Mouse (Mus musculus): Measurements from ENCODE around the gene Chp1.
"Not testable (repeated sequence)": the region's sequence is repeated elsewhere in the genome, so short reads cannot be mapped to it uniquely, and the experiment has no call there.

Gene Chp1

DNA sequence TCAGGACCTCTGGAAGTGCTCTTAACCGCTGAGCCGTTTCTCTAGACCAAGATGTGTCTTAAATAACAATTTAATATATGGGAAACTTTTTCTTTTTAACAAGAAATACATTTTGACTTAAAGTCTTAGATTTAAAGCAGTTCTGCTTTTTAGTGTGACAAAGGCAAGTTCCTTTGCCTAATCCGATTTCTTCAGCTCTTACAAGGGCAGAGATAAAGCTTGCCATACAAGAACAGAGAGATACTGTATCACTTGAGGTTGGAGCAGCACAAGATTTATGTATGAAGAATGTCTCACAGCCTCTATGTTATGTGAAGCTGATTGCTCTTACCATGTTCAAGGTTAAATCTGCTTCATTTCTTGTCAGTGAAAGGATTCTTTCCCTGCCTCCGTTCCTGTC lies 17.8 kb downstream of the Chp1 start:
- no peak for DNase-seq (ENCODE audit: low spot score)

- no peak for DNase-seq (ENCODE audit: low spot score)
These were observed 18.8 kb downstream of the Chp1 start for GRCm38 (mm10) chr2:119566182-119566855.

- DNase-seq (ENCODE audit: low spot score) = no peak
These were observed 25.0 kb downstream of the Chp1 start for GRCm38 (mm10) chr2:119572471-119572870.

- no peak for DNase-seq (ENCODE audit: low spot score)
These were observed 34.1 kb downstream of the Chp1 start for GRCm38 (mm10) chr2:119581571-119581970.

DNA sequence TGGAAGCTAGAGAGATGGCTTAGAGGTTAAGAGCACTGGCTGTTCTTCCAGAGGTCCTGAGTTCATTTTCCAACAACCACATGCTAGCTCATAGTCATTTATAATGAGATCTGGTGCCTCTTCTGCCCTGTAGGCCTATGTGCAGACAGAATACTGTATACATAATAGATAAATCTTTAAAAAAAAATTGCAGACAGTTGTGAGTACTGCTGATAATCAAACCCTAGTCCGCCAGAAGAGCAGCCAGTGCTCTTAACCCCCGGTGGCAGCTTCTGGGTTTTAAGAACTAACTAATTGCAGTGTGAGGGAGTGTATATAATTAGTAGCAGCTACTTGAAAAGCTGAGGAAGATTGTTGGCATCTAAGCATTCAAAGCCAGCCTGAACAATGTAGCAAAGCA lies 35.9 kb downstream of the Chp1 start:
- DNase-seq (ENCODE audit: low spot score) = no peak

DNA sequence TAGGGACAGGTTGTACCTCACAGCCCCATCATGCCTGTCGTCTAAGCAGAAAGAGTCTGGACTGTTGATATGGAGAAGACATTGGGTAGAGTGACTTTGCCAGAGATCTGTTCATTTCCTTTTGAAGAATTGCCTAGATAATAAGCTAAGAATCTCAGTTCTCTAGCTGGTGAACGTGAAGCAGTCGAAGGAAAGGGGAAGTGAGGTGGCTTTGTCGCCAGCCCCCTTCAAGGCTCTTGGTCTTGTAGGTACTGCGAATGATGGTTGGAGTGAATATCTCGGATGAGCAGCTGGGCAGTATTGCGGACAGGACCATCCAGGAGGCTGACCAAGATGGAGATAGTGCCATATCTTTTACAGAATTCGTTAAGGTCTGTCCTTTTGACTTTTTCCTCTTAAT lies 36.8 kb downstream of the Chp1 start:
- DNase-seq (ENCODE audit: low spot score) = no peak

DNA sequence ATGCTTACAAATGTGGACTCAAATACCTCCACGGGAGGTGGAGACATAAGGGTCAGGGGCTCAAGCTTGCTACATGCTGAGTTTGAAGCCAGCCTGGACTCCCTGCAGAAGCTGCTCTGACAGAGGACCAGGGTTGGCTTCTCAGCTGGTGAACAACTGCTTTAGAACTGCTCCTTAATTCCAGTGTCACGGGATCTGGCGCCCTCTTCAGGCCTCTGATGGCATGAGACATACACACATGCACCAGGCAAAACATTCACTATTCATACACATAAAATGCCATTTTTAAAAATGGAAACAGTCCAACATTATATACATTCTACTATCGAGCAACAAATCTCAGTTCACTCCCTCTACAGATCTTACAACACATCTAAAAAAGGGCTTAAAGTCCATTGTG lies 39.9 kb downstream of the Chp1 start:
- DNase-seq (ENCODE audit: low spot score) = peak; percentile 30

GRCm38 (mm10) chr2:119591247-119591646 lies 43.8 kb downstream of the Chp1 start:
- no peak for DNase-seq (ENCODE audit: low spot score)

DNA sequence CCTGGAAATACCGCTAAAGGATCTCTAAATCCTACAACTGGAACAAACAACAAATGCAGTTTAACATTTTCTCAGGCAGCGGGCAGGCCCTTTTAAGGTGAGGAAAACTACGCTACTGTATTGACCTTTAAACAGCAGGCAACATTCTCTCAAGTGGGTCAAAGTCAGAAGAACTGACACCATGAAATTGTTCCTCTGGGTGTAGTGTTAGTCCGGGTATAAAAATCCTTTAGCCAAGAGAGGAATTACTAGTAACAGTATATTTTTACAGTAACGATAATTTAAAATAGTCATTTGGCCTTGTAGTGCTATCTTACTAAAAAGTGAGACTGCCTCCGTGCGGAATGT lies 46.2 kb downstream of the Chp1 start:
- no peak for DNase-seq (ENCODE audit: low spot score)

GRCm38 (mm10) chr2:119594113-119594981 lies 46.9 kb downstream of the Chp1 start:
- peak; percentile 98 for DNase-seq (ENCODE audit: low spot score)

- DNase-seq (ENCODE audit: low spot score) = no peak
These were observed 47.8 kb downstream of the Chp1 start for GRCm38 (mm10) chr2:119595308-119595707.

DNA sequence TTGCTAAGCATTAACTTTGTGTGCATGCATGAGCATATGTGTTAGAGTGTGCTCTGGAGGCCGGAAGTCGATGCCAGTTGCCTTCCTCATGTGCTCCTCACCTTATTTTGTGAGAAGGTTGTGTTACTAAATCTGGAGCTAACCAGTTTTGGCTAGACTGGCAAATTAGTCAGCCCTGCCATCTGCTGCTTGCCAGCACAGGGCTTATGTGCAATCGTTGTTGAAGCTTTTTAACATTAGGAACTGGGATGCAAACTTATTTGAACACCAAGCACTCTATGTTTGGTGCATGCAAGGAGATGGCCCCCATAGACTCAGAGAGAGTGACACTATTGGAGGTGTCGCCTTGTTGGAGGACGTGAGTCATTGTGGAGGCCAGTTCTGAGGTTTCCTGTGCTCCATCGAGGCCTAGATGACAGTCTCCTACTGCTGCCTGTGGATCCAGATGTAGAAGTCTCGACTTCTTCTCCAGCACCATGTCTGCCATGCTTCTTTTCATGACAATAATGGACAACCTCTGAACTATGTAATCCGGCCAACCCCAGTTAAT lies 49.4 kb downstream of the Chp1 start:
- DNase-seq (ENCODE audit: low spot score) = peak; percentile 16

- DNase-seq (ENCODE audit: low spot score) = no peak
These were observed 53.5 kb downstream of the Chp1 start for GRCm38 (mm10) chr2:119601027-119601426.

DNA sequence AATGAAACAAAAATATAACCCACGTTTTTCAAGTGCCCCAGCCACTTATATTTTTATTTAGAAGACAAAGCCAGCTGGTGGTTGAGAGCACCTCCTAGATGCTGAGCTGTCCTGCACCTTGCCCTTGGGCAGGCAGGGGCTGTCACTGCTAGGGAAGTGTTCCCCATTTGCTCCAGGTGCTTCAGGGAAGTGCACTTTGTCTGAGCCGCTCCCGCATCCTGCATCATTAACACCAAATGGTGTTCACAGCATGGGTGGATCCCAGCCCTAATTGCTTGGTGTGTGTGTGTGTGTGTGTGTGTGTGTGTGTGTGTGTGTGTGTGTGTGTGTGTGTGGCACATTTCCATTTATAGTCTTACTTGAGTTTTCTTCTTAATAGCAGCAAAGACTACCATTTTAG lies 54.1 kb downstream of the Chp1 start:
- not testable (repeated sequence) for DNase-seq (ENCODE audit: low spot score)

GRCm38 (mm10) chr2:119602488-119602887 lies 55.0 kb downstream of the Chp1 start:
- DNase-seq (ENCODE audit: low spot score) = no peak

- no peak for DNase-seq (ENCODE audit: low spot score)
These were observed 56.4 kb downstream of the Chp1 start for GRCm38 (mm10) chr2:119603909-119604308.

DNA sequence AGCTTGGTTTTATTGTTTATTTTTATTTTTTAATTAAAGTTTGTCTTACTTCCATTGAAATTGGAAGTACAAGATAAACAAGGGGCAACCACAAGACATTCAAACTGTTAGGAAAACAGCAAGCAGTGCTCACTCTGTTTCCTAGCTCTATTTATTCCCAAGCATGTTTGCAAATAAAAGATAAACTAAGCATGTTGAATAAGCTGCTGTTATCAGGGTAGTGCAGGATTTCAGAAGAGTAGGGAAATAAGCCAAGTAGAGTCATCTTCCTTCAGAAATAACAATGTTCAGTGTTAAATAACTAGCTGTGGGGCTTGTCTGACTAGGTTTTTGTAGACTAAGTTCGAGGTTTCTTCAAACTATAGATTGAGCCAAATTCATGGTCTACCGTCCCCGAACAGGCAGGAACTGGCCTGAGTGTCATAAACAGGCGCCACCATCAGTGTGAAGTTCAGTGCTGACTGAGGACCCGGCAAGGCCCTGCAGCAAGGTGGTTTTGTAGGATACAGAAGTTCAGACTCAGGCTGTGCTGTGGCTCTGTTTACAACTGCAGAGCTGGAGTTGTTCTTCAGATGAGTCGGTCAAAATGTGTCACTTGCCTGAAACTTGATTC lies 58.0 kb downstream of the Chp1 start:
- DNase-seq (ENCODE audit: low spot score) = no peak

- no peak for DNase-seq (ENCODE audit: low spot score)
These were observed 59.5 kb downstream of the Chp1 start for GRCm38 (mm10) chr2:119607023-119607422.

GRCm38 (mm10) chr2:119617841-119618198 lies 70.3 kb downstream of the Chp1 start:
- peak; percentile 44 for DNase-seq (ENCODE audit: low spot score)

- peak; percentile 97 for DNase-seq (ENCODE audit: low spot score)
These were observed 70.9 kb downstream of the Chp1 start, which contains the start of the genes Nusap1 and Oip5 for GRCm38 (mm10) chr2:119618199-119618982. Nusap1 (plus strand) TSS chr2:119618298. Oip5 (minus strand) TSS chr2:119618469.

- not testable (repeated sequence) for DNase-seq (ENCODE audit: low spot score)
These were observed 71.5 kb downstream of the Chp1 start for GRCm38 (mm10) chr2:119619002-119619401.

GRCm38 (mm10) chr2:119621302-119621701 lies 73.8 kb downstream of the Chp1 start:
- DNase-seq (ENCODE audit: low spot score) = no peak

All from MN1 (cell line).